Mouse (Mus musculus) thymus, postnatal 4 days (tissue): ENCODE measurements around the gene Ror1.

Experiments used
- DNase-seq: peaks from one replicate; pipeline ENCODE4 v3.0.0; 2021

The Ror1 gene

DNA sequence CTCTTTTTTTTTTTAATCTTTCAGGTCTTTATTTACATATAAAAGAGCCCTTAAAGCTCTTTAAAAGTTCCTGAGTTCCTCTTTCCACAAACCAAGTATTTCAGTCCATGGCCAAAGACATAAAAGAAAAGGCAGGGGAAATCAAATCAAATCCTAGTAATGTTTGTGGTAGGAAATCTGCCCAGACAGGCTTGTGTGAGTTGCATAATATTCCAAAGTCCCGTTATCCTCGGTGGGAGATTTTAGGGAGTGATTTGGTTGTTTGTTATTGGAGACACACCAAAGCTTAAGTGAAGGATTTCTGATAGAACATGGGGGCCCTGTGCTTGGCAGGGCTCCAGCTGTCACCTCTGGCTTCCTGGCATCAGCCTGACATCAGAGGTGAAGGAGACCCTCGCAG is 305.5 kb downstream of the Ror1 start:
- no peak for DNase-seq

DNA sequence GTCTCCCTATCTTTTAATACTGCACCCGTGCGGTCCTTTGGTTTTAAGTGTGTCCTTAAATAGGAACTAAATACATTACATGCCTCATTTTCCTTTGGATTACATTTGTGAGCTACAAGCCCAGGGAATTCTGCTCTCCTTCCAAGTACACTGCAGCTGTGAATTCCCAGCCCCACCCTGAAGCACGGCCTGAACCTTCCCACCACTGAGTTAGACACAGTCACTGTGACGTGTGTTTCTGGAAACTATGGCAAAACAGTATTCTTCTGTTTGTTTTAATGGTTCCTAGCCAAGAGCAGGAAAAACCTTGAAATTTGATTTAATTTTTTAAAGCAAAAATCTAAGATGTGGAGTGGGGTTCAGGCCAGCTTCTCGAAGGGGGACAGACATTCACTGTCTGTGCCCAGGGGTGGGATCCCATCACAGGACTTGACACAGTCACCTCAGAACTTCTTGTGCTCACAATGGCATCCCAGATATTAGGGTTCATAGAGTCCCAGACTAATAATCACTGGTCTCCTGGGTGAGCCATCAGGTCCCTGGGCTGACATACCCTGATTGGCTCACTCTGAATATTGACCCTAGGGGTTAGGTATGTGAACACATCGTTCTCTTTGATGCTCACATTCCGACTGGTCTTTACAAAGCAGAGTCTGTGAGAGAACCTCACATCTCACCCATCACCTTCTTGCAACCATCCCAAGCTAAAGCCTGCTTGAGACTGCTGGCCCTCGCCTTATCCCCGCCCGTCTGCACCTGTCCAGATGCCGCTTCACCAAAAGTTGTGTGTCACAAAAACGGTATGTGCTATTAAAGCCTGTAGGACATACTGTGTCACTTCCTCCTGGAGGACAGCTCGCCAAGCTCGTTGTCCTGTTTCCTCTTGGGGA is 306.2 kb downstream of the Ror1 start:
- no peak for DNase-seq

DNA sequence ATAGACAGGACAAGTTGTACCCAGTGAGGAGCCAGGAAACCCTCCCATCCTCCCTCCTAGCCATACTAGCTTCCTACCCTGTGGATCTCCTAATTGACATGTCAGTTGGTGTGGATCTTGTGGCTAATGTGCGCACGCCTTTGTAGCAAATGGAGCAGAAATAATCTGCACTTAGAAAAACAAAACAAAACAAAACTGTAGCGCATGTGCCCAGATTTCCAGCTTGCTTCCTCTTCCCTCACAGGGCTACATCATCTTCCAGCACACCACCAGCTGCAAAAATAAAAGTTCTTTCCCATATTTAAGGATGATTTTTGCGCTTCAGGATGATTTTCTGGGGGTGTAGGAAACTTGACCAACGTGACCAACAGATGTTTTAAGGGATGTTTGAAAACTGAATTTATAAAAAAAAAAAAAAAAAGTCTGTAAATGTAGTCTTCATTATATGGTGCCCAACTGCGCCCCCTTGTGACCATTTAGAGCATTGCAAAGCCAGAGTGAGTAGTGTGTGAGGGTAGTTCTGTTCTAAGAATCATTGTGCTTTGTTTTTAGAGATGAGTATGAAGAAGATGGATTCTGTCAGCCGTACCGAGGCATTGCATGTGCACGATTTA is 311.8 kb downstream of the Ror1 start:
- DNase-seq = peak; percentile 72

DNA sequence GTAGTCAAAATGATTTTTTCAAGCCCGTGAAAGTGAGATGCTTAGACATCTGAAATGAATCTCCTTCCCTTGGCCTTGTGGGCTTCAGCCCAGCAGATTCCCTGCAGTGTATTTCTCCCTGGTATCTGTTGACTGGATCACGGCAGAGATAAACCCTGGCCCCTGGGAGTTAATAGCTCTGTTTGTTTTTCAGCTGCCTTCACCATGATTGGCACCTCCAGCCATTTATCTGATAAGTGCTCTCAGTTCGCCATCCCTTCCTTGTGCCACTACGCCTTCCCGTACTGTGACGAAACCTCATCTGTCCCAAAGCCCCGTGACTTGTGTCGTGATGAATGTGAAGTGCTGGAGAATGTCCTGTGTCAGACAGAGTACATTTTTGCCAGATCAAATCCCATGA is 313.9 kb downstream of the Ror1 start:
- DNase-seq = no peak

DNA sequence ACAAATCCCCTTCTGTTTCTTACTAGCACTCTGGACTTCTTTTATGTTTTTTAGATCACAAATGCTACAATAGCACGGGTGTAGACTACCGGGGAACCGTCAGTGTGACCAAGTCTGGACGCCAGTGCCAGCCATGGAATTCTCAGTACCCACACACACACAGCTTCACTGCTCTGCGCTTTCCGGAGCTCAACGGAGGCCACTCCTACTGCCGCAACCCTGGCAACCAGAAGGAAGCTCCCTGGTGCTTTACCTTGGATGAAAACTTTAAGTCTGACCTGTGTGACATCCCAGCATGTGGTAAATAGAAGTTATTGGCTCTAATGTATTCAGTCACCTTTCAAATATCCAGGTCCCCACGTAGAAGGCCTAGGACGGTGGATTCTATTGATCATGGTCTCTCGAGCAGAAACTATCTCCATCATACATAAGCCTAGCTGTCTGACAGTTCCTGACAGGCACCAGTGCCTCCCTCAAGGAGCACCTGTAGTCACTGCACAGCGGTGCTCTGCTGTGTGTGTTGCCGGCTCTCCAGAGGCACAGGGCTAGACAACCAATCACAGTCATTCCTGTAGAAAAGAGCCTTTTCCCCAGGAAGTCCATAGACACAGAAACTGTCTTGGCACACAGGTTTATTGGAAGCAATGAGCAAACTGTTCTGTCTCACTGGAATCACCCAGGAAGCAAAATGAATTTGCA is 316.4 kb downstream of the Ror1 start:
- DNase-seq = no peak

- no peak for DNase-seq
These were observed 327.2 kb downstream of the Ror1 start for GRCm38 (mm10) chr4:100422756-100423155.

- DNase-seq = no peak
These were observed 330.5 kb downstream of the Ror1 start for GRCm38 (mm10) chr4:100426101-100426500.

DNA sequence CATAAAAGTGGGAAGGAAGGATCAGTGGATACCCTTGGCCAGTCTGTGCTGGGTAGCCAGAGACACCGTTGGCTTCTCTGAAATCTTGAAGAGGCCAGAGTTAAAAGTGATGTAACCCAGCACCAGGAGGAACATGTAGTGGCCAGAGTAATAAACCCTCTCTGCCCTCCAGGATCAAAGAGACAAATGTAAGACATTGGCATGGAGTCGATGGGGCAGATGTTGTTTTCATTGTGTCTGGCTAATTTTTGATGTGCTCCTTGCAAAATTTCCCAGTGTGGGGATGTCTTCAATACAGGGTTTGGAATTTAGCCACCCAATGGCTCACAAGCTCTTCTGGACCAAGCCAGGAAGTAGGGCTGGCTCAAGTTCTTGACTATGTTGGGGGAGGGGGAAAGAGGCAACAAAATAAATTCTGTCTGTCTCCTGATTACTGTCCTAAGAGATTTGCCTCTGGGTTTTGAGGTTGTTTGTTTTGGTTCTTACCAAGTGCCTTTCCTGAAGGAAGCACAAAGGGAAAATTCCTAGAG is 333.8 kb downstream of the Ror1 start:
- DNase-seq = no peak

GRCm38 (mm10) chr4:100435281-100436168 is 339.9 kb downstream of the Ror1 start:
- no peak for DNase-seq

DNA sequence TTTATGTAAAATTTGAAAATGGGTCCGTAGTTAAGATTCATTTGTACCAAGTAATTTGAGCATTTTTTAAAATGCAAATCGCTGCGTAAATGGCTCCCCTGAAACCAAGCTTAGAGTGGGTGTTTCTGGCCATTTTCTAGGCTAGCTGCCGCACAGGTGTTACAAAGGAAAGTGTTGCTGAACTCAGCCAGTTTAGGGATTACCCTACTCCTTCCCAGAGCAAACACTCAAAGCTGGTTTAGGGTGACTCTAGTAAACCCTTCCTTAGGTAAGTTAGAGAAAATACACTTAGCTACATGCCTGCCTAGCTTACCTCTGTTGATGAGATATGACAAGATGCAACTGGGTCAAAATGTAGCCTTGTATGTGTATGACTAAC is 340.6 kb downstream of the Ror1 start:
- no peak for DNase-seq

GRCm38 (mm10) chr4:100446897-100447296 is 351.3 kb downstream of the Ror1 start:
- no peak for DNase-seq

- DNase-seq = no peak
These were observed 367.0 kb downstream of the Ror1 start for GRCm38 (mm10) chr4:100462493-100463120.

GRCm38 (mm10) chr4:100478592-100479321 is 383.2 kb downstream of the Ror1 start, which contains the start of gene Ube2u:
Gene Ube2u (plus strand): TSS chr4:100478849.
- DNase-seq = peak; percentile 9

- DNase-seq = no peak
These were observed 392.9 kb downstream of the Ror1 start for GRCm38 (mm10) chr4:100488447-100488846.
